Mouse (Mus musculus) neural tube, embryonic 10.5 days (tissue): ENCODE measurements around the gene Vmn1r209.
"Not testable (repeated sequence)": the region's sequence is repeated elsewhere in the genome, so short reads cannot be mapped to it uniquely, and the experiment has no call there.

Source experiments
- DNase-seq: peaks from one replicate; pipeline ENCODE4 v3.0.0-alpha.2; 2017; ENCODE audit warnings: low spot score; ENCODE audit errors: extremely low spot score

The Vmn1r209 gene

DNA sequence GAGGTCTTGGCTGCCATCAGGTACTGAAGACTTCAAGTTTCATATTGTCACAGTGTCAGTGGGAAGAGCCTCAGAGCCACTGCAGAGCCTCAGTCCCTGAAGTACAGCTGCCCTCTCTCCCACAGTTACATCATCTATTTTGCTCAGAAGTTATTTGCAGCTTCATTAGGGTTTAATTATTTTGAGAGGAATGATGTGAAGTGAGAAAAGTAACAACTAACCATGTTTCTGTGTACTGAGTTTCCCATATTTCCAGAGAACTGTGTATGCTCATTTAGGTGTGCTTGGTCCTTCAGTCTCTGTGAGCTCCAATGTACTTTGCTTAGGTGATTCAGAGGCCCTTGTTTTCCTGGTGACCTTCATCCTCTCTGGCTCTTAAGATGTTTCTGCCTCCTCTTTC, at the start of gene Vmn1r209:
TSS of gene Vmn1r209 (minus strand) at position 101 of the 400 bp plus-strand sequence.
- not testable (repeated sequence) for DNase-seq

DNA sequence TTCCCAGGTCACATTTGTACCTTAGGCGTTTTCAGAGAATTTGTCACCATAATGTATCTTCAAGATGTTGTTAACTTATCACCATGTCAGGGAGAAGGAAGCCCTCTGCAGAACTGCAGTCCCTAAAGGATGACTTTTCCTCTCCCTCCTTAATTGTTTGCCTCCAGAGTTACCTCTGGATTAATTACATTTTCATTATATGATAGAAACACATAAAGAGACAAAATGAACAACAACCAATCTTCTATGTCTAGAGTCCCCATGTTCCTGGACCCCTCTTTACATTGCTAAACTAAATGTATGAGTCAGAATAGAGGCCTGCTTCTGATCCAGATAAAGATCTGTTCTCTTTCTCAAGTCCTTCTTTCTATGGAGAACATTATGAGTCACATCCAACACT, 48.0 kb upstream of the Vmn1r209 start, which contains the start of gene Vmn1r211:
TSS of gene Vmn1r211 (minus strand) at position 101 of the 400 bp plus-strand sequence.
- no peak for DNase-seq

DNA sequence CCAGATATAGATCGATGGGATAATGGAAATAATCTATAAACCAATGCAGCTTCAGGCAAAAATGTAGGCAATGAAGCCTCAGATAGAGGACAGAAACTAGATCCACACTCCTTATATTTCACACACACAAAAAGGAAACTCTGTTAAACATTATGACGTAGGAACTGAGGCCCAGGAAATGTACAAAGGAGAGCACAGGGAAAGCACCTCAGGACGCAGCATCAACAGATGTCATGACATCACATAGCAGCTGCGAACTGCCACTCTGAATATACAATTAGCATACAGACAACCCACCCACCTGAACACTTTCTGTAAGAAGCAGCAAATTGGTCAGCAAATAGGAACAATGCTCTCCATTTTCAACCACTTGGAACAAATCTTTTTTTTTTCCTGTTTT, 45.3 kb upstream of the Vmn1r209 start:
- no peak for DNase-seq

DNA sequence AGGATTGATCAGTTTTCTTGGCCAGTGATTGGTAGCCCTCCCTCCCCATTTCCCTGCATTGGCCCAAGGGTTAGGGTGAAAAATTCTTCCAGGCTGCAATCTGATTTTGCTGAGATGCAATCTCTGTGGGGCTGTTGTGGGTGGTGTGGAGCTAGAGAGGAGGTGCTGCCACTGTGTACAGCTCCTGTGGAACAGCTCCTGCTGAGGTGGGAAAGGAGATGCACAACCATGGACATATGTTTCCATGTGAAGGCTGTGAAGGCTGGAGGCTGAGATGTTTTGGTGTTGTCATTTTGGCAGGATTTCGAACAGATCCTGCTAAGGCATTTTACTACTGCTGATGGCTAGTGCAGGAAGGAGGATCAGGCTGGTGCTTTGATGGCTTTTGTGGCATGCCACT, 37.3 kb upstream of the Vmn1r209 start:
- DNase-seq = no peak

DNA sequence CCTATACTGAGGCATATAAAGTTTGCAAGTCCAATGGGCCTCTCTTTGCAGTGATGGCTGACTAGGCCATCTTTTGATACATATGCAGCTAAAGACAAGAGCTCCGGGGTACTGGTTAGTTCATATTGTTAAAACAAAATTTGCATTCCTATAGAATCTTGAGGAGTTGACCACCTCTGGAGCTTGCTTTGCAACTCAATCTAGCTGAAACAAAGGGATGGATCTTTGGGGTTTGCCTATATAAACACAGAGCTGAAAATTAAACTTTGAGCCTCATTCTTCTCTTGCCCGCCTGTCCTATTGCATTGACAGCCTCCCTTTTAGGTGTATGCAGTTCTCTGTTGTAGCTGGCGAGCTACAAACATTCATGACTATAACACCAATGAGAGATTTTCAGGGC, 34.8 kb upstream of the Vmn1r209 start:
- DNase-seq = not testable (repeated sequence)

DNA sequence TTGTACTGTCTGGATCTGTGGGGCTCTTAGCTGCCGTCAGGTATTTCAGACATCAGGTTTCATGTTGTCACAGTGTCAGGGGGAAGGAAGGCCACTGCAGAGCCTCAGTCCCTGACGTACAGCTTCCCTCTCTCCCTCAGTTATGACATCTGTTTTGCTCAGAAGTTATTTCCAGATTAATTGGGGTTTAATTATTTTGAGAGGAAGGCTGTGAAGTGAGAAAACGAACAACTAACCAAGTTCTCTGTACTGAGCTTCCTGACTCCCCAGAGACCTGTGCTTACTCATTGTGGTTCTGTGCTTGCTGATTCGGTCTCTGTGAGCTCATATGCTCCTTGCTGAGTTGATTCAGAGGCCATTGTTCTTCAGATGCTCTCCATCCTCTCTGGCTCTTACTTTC, 21.8 kb upstream of the Vmn1r209 start, which contains the start of gene Vmn1r210:
TSS of gene Vmn1r210 (minus strand) at position 101 of the 400 bp plus-strand sequence.
- no peak for DNase-seq

DNA sequence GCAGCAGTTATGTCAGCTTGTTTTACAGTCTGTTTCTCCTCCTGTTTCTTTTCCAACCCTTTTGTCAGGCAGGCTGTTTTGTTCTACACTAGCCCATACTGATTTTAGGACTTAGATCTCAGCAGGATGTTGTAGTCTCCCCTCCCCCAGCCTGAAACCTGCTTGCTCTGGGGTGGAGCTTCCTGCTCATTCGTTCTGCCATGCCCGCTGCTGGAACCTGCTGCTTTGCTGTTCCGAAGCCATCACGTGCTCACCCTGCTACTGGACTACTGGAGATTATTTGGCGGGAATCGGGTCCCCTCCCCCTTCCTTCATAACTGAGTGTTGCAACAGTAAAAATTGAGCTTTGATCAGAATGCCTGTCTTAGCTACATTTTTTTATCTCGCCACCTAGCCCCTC, 19.9 kb upstream of the Vmn1r209 start:
- DNase-seq = not testable (repeated sequence)

DNA sequence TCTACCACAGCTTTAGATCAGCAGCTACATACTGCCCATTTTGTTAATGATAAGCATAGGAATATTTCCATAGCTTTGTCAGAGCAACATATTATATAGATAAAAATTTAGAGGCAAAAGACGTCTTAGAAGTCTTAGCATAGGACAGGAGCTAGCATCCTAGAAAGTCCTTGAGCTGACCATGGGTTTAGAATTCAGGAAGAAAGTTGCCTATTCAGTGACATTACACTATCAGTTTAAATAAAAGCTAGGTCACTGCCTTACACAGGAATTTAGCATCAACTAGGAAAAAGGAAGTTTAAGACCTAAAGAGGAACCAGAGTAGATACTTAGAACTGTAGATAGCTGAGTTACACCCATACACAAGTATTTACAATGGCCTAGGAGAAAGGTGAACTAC, 12.1 kb upstream of the Vmn1r209 start:
- DNase-seq = not testable (repeated sequence)

DNA sequence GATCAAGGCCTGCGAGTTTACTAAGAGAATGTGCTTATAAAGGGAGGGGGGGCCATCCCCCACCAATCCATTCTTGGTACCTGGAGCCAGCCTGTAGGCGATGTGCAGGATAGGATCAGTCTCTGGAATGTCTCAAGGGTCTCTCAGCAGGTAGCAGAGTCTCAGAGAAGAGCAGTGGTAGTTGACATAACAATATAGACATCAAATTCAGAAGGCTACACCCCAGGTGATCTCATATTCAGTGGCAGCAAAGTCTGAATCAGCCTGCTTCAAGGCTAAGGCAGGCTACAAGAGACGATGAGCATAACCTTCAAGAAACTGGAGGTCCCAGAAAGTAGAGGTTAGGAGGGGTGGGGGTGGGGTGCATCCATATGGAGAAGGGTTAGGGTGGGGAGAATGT, 21.4 kb downstream of the Vmn1r209 start:
- not testable (repeated sequence) for DNase-seq

DNA sequence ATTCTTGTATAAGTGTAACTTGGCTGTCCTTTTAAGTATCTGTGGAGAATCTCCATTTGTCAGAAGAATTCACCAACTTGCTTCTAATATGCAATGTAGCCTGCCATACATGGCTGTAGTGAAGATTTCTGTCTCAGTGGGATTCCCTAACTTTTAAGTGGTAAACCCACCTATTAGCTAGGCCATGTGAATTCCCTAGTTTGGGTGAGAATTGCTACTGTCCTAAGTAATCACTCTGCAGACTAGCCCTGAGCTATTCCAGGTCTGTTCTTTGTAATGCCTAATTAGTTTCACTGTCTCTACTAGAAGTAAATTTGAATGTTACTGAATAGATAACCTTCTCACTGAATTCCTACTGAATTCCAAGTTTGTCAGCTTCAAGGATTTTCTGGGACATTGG, 25.3 kb downstream of the Vmn1r209 start:
- not testable (repeated sequence) for DNase-seq

DNA sequence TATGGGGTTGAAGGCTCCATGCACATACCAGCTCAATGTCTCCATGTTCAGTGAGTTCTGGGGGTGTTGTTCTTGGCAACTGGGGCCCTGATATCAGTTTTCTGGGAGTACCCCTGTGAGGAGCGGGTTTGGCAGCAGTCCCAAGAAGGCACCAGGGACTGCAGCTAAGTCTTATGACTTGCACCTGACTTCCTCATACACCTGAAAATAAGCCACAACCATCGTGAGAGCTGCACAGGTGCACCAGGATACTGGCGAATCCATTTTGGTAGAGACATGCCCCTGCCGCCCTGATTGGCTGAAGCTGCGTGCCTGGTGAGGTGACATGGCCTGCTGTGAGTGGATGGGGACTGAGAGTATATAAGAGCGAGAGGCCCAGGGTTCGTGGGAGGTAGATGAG, 32.2 kb downstream of the Vmn1r209 start, which contains the start of gene Vmn1r208:
TSS of gene Vmn1r208 (minus strand) at position 101 of the 400 bp plus-strand sequence.
- not testable (repeated sequence) for DNase-seq

DNA sequence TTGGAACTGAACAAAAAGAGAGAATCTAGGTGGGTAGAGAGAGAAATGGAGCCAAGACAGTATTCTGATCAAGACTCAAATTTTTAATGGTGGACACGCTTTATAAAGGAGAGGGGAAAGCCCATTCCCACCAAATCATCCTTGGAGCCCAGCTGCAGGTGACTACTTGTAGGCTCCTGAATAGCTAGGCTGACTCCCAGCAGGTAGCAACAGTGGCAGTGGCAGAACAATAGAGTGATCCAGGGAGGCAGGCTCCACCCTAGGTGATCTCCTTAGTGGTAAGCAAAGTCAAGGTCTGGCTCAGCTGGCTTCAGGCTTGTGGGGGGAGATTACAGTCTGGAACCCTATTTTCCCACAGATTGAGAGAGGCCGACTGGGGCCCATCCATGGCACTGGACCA, 37.9 kb downstream of the Vmn1r209 start:
- not testable (repeated sequence) for DNase-seq
